Mouse (Mus musculus) heart, embryonic 14.5 days (tissue): ENCODE measurements at regions not wholly inside any gene's neighbourhood (a gene's known extent, or its start where the extent isn't known, plus 50 kb on each side); places are given as distances from the start of the nearest gene placed in this dataset.
"Not testable (repeated sequence)": the region's sequence is repeated elsewhere in the genome, so short reads cannot be mapped to it uniquely, and the experiment has no call there.

Experiments
- ATAC-seq: fragments of 200-750 bp; cut with Nextera tagmentation; 2 replicates; pipeline ENCODE4 v1.8.0; 2017; ENCODE audit warnings: low read depth, moderate TSS enrichment; ENCODE audit not compliant: insufficient number of reproducible peaks, insufficient read depth, low FRiP score
- H3K27ac ChIP-seq, 2 experiments: fragments of 200-500 bp in 1 of 2; fragments of 300-500 bp in 1 of 2; sonication (generic) in 1 of 2; replicated peaks in 1 of 2; 2 replicates each; pipeline ENCODE4 v1.5.1; 2012 to 2014; ENCODE audit warnings: low read depth in 2 of 2, low read length in 2 of 2, control low read depth in 1 of 2, mild to moderate bottlenecking in 1 of 2, mixed read lengths in 1 of 2; ENCODE audit not compliant: control insufficient read depth in 1 of 2, insufficient read depth in 1 of 2
- H3K27me3 ChIP-seq: fragments of 300-500 bp; sonication (generic); 2 replicates; pipeline ENCODE4 v1.6.1; 2014; ENCODE audit warnings: mild to moderate bottlenecking, low read length, control low read depth; ENCODE audit not compliant: control insufficient read depth, insufficient read depth
- H3K36me3 ChIP-seq: fragments of 300-500 bp; sonication (generic); 2 replicates; pipeline ENCODE4 v1.6.1; 2014; ENCODE audit warnings: mild to moderate bottlenecking, control low read depth, low read length, mixed read lengths; ENCODE audit not compliant: control insufficient read depth, insufficient read depth
- H3K4me1 ChIP-seq, 2 experiments: fragments of 200-500 bp in 1 of 2; fragments of 300-500 bp in 1 of 2; sonication (generic) in 1 of 2; 2 replicates each; pipeline ENCODE4 v1.6.1; 2012 to 2014; ENCODE audit warnings: low read length in 2 of 2, control low read depth in 1 of 2, mixed read lengths in 1 of 2; ENCODE audit not compliant: control insufficient read depth in 2 of 2, insufficient read depth in 2 of 2
- H3K4me2 ChIP-seq: fragments of 300-500 bp; sonication (generic); 2 replicates; pipeline ENCODE4 v1.6.1; 2014; ENCODE audit warnings: mild to moderate bottlenecking, low read length
- H3K4me3 ChIP-seq, 2 experiments: fragments of 200-500 bp in 1 of 2; fragments of 300-500 bp in 1 of 2; sonication (generic) in 1 of 2; 2 replicates each; pipeline ENCODE4 v1.5.1; 2012 to 2014; ENCODE audit warnings: low read length in 2 of 2, mild to moderate bottlenecking in 2 of 2, control low read depth in 1 of 2, low read depth in 1 of 2, moderate library complexity in 1 of 2; ENCODE audit not compliant: control insufficient read depth in 1 of 2, insufficient read depth in 1 of 2
- H3K9ac ChIP-seq: fragments of 300-500 bp; sonication (generic); 2 replicates; pipeline ENCODE4 v1.6.1; 2014; ENCODE audit warnings: mild to moderate bottlenecking, low read length
- H3K9me3 ChIP-seq: fragments of 300-500 bp; sonication (generic); 2 replicates; pipeline ENCODE4 v1.6.1; 2016; ENCODE audit warnings: low read length, control low read depth; ENCODE audit not compliant: control insufficient read depth
- WGBS: fragments of 180-500 bp; shearing (Covaris S2); extraction: QIAGEN DNeasy Blood & Tissue Kit; methylation state at CpG from one replicate; pipeline ENCODE4 v1.1.7; 2014; 5-methylcytosine and 5-hydroxymethylcytosine counted together

- 65% methylated on average over 1 of the region's 1 CpGs for WGBS
- Histone ChIP-seq H3K9ac (no peak overlapping the region), H3K27ac (no peak overlapping the region; a peak in 1 of 4 replicates), H3K4me1 (0 out of 4 replicates have a peak, but pooled peaks cover 0 to 4% of the 10 kb centered on the region in 2 experiments), H3K4me2 (no peak overlapping the region), H3K9me3 (no peaks in the 10 kb centered on the region), H3K4me3 (no peak overlapping the region), H3K36me3 (no peaks in the 10 kb centered on the region), H3K27me3 (no peaks in the 10 kb centered on the region)
- no peak for ATAC-seq
Observed at GRCm38 (mm10) chr14:14514440-14515172, 113.5 kb downstream of the Olfr721-ps1 start.

DNA sequence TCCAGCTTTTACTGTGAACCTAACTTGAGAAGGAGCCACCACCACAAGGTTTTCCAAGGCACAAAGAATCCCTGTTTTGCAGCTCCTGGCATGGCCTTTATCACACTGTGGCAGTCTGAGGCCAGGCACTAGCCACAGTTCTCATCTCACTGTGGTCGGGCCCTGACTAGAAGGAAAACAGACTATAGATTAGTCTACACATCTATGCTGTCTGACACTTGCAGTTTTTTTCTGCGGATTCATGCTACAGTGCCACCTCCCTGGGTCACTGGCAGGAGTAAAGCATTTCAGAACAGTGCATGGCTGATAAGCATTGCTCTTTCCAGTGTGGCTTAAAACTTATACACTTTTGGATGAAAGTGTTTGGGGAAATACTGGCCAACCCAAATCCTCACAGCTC, 114.3 kb downstream of the Olfr721-ps1 start:
- Histone ChIP-seq H3K27ac (no peak overlapping the region), H3K9me3 (no peaks in the 10 kb centered on the region), H3K9ac (no peak overlapping the region), H3K4me1 (0 out of 4 replicates have a peak, but pooled peaks cover 0 to 4% of the 10 kb centered on the region in 2 experiments), H3K27me3 (no peaks in the 10 kb centered on the region), H3K36me3 (no peaks in the 10 kb centered on the region), H3K4me3 (no peak overlapping the region), H3K4me2 (no peak overlapping the region)
- no peak for ATAC-seq
- WGBS: 45% methylated on average over 2 of the region's 2 CpGs

- H3K4me3 ChIP-seq: no peak overlapping the region
- no peak overlapping the region for H3K9ac ChIP-seq
- H3K27me3 ChIP-seq: no peaks in the 10 kb centered on the region
- H3K9me3 ChIP-seq: no peaks in the 10 kb centered on the region
- whole genome bisulfite sequencing: 76% methylated on average over 5 of the region's 5 CpGs
- no peak for ATAC-seq
- 0 out of 4 replicates have a peak, but pooled peaks cover 0 to 4% of the 10 kb centered on the region in 2 experiments for H3K4me1 ChIP-seq
- H3K27ac ChIP-seq: no peak overlapping the region
- no peak overlapping the region for H3K4me2 ChIP-seq
- no peaks in the 10 kb centered on the region for H3K36me3 ChIP-seq
Observed at GRCm38 (mm10) chr14:14515918-14516317, 114.8 kb downstream of the Olfr721-ps1 start.

- H3K4me3 ChIP-seq: no peak overlapping the region
- H3K36me3 ChIP-seq: no peaks in the 10 kb centered on the region
Observed at GRCm38 (mm10) chr14:14518027-14518426, 116.9 kb downstream of the Olfr721-ps1 start.

DNA sequence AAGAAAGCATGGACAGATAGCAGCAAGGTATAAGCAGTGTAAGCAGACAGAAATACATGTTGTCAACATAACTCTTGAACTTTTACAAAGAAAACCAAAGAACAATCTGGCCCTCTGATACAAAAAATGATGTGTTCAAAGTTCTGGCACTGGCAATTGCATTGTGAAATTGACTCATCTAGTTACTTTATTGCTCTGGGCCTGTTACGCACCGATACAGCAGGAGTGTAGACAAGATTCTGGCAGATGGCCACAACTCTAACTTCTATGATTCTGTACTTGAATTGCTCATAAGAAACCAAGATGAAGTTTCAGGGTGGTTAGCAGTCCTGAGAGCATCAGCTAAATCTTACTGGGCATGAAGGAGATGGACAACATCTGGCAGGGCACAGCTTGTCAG, 117.7 kb downstream of the Olfr721-ps1 start:
- H3K4me3 ChIP-seq: no peak overlapping the region
- no peaks in the 10 kb centered on the region for H3K9me3 ChIP-seq
- no peak overlapping the region for H3K9ac ChIP-seq
- no peak for ATAC-seq
- 0 out of 4 replicates have a peak, but pooled peaks cover 0 to 4% of the 10 kb centered on the region in 2 experiments for H3K4me1 ChIP-seq
- WGBS: 68% methylated on average over 2 of the region's 2 CpGs
- no peaks in the 10 kb centered on the region for H3K36me3 ChIP-seq
- no peak overlapping the region for H3K27ac ChIP-seq
- no peaks in the 10 kb centered on the region for H3K27me3 ChIP-seq
- H3K4me2 ChIP-seq: no peak overlapping the region

More at GRCm38 (mm10) chr14:14518027-14518426, 116.9 kb downstream of the Olfr721-ps1 start:
- Histone ChIP-seq H3K9ac (no peak overlapping the region), H3K4me2 (no peak overlapping the region), H3K9me3 (no peaks in the 10 kb centered on the region), H3K4me1 (0 out of 4 replicates have a peak, but pooled peaks cover 0 to 4% of the 10 kb centered on the region in 2 experiments), H3K27ac (no peak overlapping the region), H3K27me3 (no peaks in the 10 kb centered on the region)
- WGBS: 57% methylated on average over 1 of the region's 1 CpGs
- no peak for ATAC-seq

DNA sequence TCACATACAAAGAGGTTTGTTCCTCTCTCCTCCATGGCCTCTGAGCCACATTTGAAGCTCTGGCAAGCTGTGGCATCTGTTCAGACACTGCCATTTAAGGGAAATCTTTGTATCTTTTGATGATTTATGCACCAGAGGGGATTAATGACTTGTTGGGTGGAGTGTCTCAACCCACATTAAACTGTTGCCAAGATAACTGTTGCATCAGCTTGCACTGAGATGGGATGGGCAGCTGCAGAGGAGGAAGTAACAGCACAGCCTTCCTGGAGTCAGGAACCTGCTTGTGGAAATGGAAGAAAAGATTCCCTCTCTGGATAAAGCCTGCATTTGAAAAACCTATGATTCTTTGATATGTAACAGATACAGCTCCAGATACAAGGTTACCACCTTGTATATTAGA, 119.1 kb downstream of the Olfr721-ps1 start:
- Histone ChIP-seq H3K9me3 (no peaks in the 10 kb centered on the region), H3K27me3 (no peaks in the 10 kb centered on the region), H3K27ac (no peak overlapping the region), H3K9ac (no peak overlapping the region), H3K4me2 (no peak overlapping the region), H3K36me3 (no peaks in the 10 kb centered on the region), H3K4me1 (no peaks in the 10 kb centered on the region), H3K4me3 (no peak overlapping the region)
- ATAC-seq: no peak

DNA sequence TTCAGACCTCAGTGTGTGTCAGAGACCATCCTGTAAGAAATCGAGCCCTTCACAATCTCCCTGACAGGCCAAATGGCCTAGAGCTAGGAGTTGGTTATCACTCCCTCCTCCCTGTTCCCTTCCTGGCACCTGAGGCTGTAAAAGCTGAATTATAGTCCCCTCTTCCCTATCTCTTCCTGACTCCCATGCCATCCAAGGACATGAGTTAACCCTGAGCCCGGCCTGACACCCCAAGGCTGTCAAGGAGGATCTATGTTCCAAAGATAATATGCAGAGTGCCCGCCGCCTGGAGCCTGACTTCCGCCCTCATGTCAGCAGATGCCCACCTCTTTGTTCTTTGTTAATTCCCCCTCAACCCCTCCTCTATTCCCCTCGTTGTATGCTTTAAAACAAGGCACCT, 120.2 kb downstream of the Olfr721-ps1 start:
- WGBS: 47% methylated on average over 6 of the region's 6 CpGs
- H3K4me3 ChIP-seq, H3K9me3 ChIP-seq, H3K27me3 ChIP-seq, H3K4me2 ChIP-seq, H3K4me1 ChIP-seq, H3K9ac ChIP-seq, H3K27ac ChIP-seq, ATAC-seq, H3K36me3 ChIP-seq: not testable (repeated sequence)

GRCm38 (mm10) chr14:14525225-14525624, 124.1 kb downstream of the Olfr721-ps1 start:
- ATAC-seq: no peak

More at GRCm38 (mm10) chr14:14525225-14525624, 124.1 kb downstream of the Olfr721-ps1 start:
- H3K36me3 ChIP-seq: no peaks in the 10 kb centered on the region
- H3K9me3 ChIP-seq: no peaks in the 10 kb centered on the region
- H3K9ac ChIP-seq: no peak overlapping the region
- no peak overlapping the region for H3K4me3 ChIP-seq
- H3K4me2 ChIP-seq: no peak overlapping the region
- 82% methylated on average over 4 of the region's 4 CpGs for WGBS
- H3K27me3 ChIP-seq: no peaks in the 10 kb centered on the region
- no peak overlapping the region for H3K27ac ChIP-seq
- H3K4me1 ChIP-seq: no peaks in the 10 kb centered on the region
